Mouse (Mus musculus) forebrain, embryonic 12.5 days (tissue): ENCODE data around the gene Vmn1r7. TPM values are rescaled to one million over a fixed set of nuclear protein-coding genes. Genes with fewer than 3 reads are reported as not detected.
"Not testable (repeated sequence)": the region's sequence is repeated elsewhere in the genome, so short reads cannot be mapped to it uniquely, and the experiment has no call there.

Experiments used
- ATAC-seq: fragments of 200-750 bp; cut with Nextera tagmentation; 2 replicates; pipeline ENCODE4 v1.8.0; 2017; ENCODE audit warnings: moderate TSS enrichment; ENCODE audit not compliant: low FRiP score
- H3K27ac ChIP-seq: fragments of 300-500 bp; sonication (generic); 2 replicates; pipeline ENCODE4 v1.5.1; 2016; ENCODE audit warnings: mild to moderate bottlenecking
- H3K27me3 ChIP-seq: fragments of 300-500 bp; sonication (generic); 2 replicates; pipeline ENCODE4 v1.6.1; 2016; ENCODE audit warnings: mild to moderate bottlenecking
- H3K36me3 ChIP-seq: fragments of 300-500 bp; sonication (generic); replicated peaks from 2 replicates; pipeline ENCODE4 v1.6.1; 2016; ENCODE audit warnings: mild to moderate bottlenecking
- H3K4me1 ChIP-seq: fragments of 300-500 bp; sonication (generic); 2 replicates; pipeline ENCODE4 v1.6.1; 2016
- H3K4me2 ChIP-seq: fragments of 300-500 bp; sonication (generic); 2 replicates; pipeline ENCODE4 v1.6.1; 2016; ENCODE audit warnings: mild to moderate bottlenecking, moderate library complexity
- H3K4me3 ChIP-seq: fragments of 300-500 bp; sonication (generic); replicated peaks from 2 replicates; pipeline ENCODE4 v1.5.1; 2016; ENCODE audit warnings: mild to moderate bottlenecking
- H3K9ac ChIP-seq: fragments of 300-500 bp; sonication (generic); 2 replicates; pipeline ENCODE4 v1.6.1; 2016; ENCODE audit warnings: mild to moderate bottlenecking
- H3K9me3 ChIP-seq: fragments of 300-500 bp; sonication (generic); 2 replicates; pipeline ENCODE4 v1.6.1; 2016
- WGBS: fragments of 180-500 bp; shearing (Covaris S2); methylation state at CpG from one replicate; pipeline ENCODE4 v1.1.7; 2016; 5-methylcytosine and 5-hydroxymethylcytosine counted together
- polyA plus RNA-seq: library from polyadenylated mRNA; unstranded; fragments of >200 nt; fragmentation: Nextera tagmentation; extraction: Ambion mirVana; gene quantifications from 2 replicates; pipeline ENCODE4 v1.2.1, GENCODE M21; 2016

The Vmn1r7 gene
- polyA plus RNA-seq = not detected in 2 replicates

DNA sequence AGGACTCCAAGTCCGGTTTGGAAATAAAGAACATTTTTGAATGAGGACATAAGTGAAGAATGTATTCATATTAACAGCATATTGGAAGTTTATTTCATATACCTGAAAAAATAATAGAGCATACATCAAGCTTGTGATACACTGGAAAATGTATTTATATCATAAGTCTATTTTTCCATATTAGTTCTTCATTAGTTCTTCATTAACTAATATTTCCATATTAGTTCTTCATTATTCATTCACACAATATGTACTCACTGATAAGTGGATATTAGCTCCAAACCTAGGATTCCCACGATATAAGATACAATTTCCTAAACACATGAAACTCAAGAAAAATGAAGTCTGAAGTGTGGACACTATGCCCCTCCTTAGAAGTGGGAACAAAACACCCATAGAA, at the start of gene Vmn1r7:
Gene Vmn1r7, minus strand, starts transcription at position 101 of the 400 bp plus-strand sequence.
- H3K9ac ChIP-seq, H3K27ac ChIP-seq, H3K9me3 ChIP-seq, ATAC-seq, H3K27me3 ChIP-seq, H3K4me1 ChIP-seq, H3K4me2 ChIP-seq, H3K36me3 ChIP-seq, H3K4me3 ChIP-seq: not testable (repeated sequence)
- 85% methylated on average over 2 of the region's 2 CpGs for WGBS

DNA sequence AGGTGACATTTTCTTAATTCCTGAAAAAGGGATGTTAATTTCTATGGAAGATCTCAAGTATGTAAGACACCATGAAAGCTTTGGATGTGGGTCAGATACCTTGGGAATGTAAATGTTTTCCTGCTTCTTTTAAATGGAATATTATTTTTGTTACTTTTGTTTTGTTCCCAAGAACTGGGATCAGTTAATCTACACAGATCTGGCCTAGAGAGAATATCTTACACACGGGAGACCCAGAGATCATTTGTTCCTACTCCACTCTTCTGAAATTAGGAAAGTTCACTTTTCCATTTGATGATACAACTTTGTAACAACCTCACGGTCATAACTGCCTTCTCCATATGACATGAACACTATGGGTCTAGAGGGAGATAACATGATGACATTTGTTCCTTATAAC, 41.4 kb upstream of the Vmn1r7 start, which contains the start of gene Vmn1r9:
Gene Vmn1r9, plus strand, starts transcription at position 301 of the 400 bp plus-strand sequence.
- Histone ChIP-seq H3K36me3 (no peaks in the 10 kb centered on the region), H3K9ac (no peak within 1 kb of the TSS), H3K4me2 (no peak within 1 kb of the TSS), H3K4me3 (no peak within 1 kb of the TSS), H3K27ac (no peak within 1 kb of the TSS), H3K9me3 (no peaks in the 10 kb centered on the region), H3K27me3 (no peaks in the 10 kb centered on the region), H3K4me1 (no peaks in the 10 kb centered on the region)
- 84% methylated on average over 2 of the region's 2 CpGs for WGBS
- ATAC-seq = no peak

DNA sequence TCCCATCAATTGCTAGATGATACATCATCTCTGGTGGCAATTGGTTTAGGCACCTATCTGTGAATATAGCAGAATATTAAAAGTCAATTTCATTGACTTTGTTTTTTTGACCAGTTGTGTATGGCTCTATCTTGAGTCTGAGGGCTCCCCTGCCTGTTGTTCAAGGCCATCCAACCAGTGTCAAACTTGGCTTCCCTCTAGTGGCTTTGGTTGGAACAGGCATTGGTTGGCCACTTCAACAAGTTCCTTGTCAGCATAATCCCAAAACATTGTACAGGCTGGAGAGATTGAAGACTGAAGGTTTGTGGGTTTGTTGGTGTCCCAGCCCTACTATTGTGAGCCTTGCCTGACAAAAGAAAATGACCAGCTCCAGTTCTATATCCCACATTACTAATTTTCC, 38.6 kb upstream of the Vmn1r7 start:
- H3K36me3 ChIP-seq = no peaks in the 10 kb centered on the region
- H3K27me3 ChIP-seq = no peaks in the 10 kb centered on the region
- no peak overlapping the region for H3K4me2 ChIP-seq
- H3K9me3 ChIP-seq = no peaks in the 10 kb centered on the region
- no peaks in the 10 kb centered on the region for H3K4me1 ChIP-seq
- no peak overlapping the region for H3K4me3 ChIP-seq
- H3K27ac ChIP-seq = no peak overlapping the region
- ATAC-seq = no peak
- H3K9ac ChIP-seq = no peak overlapping the region

DNA sequence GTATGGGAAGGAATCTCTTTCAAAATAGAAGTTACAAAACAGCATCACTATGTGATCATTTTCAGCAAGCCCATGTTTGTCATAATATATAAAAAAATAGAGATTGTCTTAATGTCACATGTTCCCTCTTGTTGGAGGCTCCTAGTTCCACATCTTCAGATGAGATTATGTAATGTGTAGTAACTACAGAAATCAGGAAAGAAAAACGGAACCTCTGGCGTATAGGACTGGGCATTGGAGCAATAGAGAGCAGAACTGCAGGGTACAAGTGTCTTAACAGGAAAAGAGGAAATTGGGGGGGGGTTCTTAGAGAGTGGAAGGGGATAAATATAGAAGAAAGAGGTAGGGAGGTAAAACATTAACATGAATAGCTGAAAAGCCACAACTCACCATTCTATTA, 9.6 kb upstream of the Vmn1r7 start:
- no peaks in the 10 kb centered on the region for H3K36me3 ChIP-seq
- no peak overlapping the region for H3K4me2 ChIP-seq
- no peaks in the 10 kb centered on the region for H3K4me1 ChIP-seq
- 91% methylated on average over 2 of the region's 2 CpGs for WGBS
- H3K9ac ChIP-seq = no peak overlapping the region
- no peak for ATAC-seq
- H3K4me3 ChIP-seq = no peak overlapping the region
- H3K27me3 ChIP-seq = no peaks in the 10 kb centered on the region
- no peak overlapping the region for H3K27ac ChIP-seq
- H3K9me3 ChIP-seq = no peaks in the 10 kb centered on the region

DNA sequence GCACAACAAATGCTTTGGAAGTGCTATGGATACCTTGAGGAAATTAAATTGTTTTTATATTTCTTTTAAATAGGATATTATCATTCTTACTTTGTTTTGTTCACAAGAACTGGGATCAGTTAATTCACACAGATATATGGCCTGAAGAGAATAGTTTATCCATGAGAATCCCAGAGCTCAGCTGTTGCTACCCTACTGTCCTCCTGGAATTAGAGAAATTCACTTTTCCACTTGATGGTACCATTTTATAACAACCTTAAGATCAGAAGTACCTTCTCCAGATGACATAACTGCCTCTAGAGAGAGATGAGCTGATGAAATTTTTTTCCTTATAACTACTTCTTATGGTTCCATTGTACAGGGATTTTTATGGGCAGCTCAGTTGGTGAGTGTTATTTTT, 6.9 kb upstream of the Vmn1r7 start, which contains the start of gene Vmn1r8:
Gene Vmn1r8, plus strand, starts transcription at position 301 of the 400 bp plus-strand sequence.
- no peaks in the 10 kb centered on the region for H3K36me3 ChIP-seq
- H3K27me3 ChIP-seq = no peaks in the 10 kb centered on the region
- no peak within 1 kb of the TSS for H3K4me3 ChIP-seq
- no peak within 1 kb of the TSS for H3K9ac ChIP-seq
- H3K4me1 ChIP-seq = no peaks in the 10 kb centered on the region
- H3K27ac ChIP-seq = no peak within 1 kb of the TSS
- H3K4me2 ChIP-seq = no peak within 1 kb of the TSS
- H3K9me3 ChIP-seq = no peaks in the 10 kb centered on the region
- ATAC-seq = no peak

DNA sequence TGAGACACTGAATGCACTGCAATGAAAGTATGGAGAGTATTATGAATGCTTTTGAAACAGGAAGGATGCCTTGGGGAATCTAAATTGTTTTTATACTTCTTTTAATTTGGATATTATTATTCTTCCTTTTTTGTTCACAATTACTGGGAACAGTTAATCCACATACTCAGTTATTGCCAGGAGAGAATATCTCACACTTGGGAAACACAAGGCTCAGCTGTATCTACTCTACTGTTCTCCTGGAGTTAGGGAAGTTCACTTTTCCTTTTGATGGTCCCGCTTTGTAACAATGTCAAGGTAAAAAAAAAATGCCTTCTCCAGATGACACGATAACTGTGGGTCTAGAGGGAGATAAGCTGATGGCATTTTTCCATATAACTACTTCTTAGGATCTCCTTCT, 28.2 kb downstream of the Vmn1r7 start, which contains the start of gene Vmn1r6:
Gene Vmn1r6, plus strand, starts transcription at position 301 of the 400 bp plus-strand sequence.
- no peak within 1 kb of the TSS for H3K4me3 ChIP-seq
- H3K27ac ChIP-seq = no peak within 1 kb of the TSS
- H3K36me3 ChIP-seq = no peaks in the 10 kb centered on the region
- H3K4me1 ChIP-seq = no peaks in the 10 kb centered on the region
- H3K4me2 ChIP-seq = no peak within 1 kb of the TSS
- no peak within 1 kb of the TSS for H3K9ac ChIP-seq
- WGBS = 87% methylated on average over 2 of the region's 2 CpGs
- no peaks in the 10 kb centered on the region for H3K9me3 ChIP-seq
- H3K27me3 ChIP-seq = no peaks in the 10 kb centered on the region
- no peak for ATAC-seq

Other genes starting within 250 kb of the Vmn1r7 start
- 42.1 and 44.6 TPM in 2 replicates for gene Kbtbd2, start 227.5 kb downstream of the Vmn1r7 start, polyA plus RNA-seq
- gene Fkbp9, start 193.3 kb downstream of the Vmn1r7 start, polyA plus RNA-seq = 46.7 and 50.4 TPM in 2 replicates
- gene Nt5c3, start 101.4 kb downstream of the Vmn1r7 start, polyA plus RNA-seq = 85.8 and 86.8 TPM in 2 replicates
- 0.36 and 0.40 TPM in 2 replicates for gene Vmn1r4, start 101.3 kb downstream of the Vmn1r7 start, polyA plus RNA-seq
- gene Vmn1r5, start 55.1 kb downstream of the Vmn1r7 start, polyA plus RNA-seq = not detected in 2 replicates
- gene Vmn1r6, start 28.1 kb downstream of the Vmn1r7 start, polyA plus RNA-seq = not detected in 2 replicates
- not detected in 2 replicates for gene Vmn1r8, start 7.0 kb upstream of the Vmn1r7 start, polyA plus RNA-seq
- gene Vmn1r9, start 41.5 kb upstream of the Vmn1r7 start, polyA plus RNA-seq = not detected in 2 replicates
- not detected in 2 replicates for gene Vmn1r10, start 84.1 kb upstream of the Vmn1r7 start, polyA plus RNA-seq
- gene Vmn1r11, start 108.1 kb upstream of the Vmn1r7 start, polyA plus RNA-seq = not detected in 2 replicates
- not detected in 2 replicates for gene Vmn1r12, start 131.6 kb upstream of the Vmn1r7 start, polyA plus RNA-seq
- not detected in 2 replicates for gene Vmn1r13, start 178.0 kb upstream of the Vmn1r7 start, polyA plus RNA-seq
- gene Vmn1r14, start 206.4 kb upstream of the Vmn1r7 start, polyA plus RNA-seq = not detected in 2 replicates
- not detected in 2 replicates for gene Vmn1r15, start 232.6 kb upstream of the Vmn1r7 start, polyA plus RNA-seq